Mouse (Mus musculus) testis, adult 2 months (tissue): Measurements from ENCODE around the gene Gsk3b.

Source experiments
- CTCF ChIP-seq: fragments of 200-500 bp; IDR thresholded peaks from 2 replicates; pipeline ENCODE4 v1.5.1; 2012; ENCODE audit warnings: low read depth, mild to moderate bottlenecking, inconsistent platforms, low read length, moderate library complexity; ENCODE audit not compliant: control insufficient read depth, insufficient read depth, insufficient replicate concordance
- POLR2A ChIP-seq: fragments of 200-500 bp; IDR thresholded peaks from 2 replicates; pipeline ENCODE4 v1.6.1; 2012; ENCODE audit warnings: low read depth, mild to moderate bottlenecking, inconsistent platforms, low read length, moderate library complexity; ENCODE audit not compliant: control insufficient read depth

DNA sequence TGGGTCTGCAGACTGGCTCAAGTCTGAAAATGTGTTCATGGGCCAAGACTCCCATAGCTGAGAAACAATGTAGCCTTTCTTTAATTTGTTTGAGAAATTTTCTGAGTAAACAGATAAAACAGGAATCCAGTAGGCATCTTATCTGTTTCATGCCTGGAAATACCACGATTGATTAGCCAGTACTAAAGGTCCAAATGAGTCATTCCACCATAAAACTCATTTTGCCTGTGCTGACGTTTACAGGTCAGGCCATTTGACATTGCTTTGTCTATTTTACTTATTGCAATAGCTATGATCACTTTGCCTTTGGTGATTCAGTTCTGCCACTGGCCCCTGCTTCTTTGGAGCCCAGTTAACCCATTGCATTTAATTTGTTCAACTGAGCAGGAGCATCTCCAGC is 11.8 kb downstream of the Gsk3b start:
- TF ChIP-seq POLR2A (no peak), CTCF (no peak)
